Mouse (Mus musculus): ENCODE results near the gene Flvcr2. TPM values are rescaled to one million over a fixed set of nuclear protein-coding genes. Genes with fewer than 3 reads are reported as not detected.

Gene Flvcr2
- polyA plus RNA-seq, 1 experiment from 2014 or later: 6.5 TPM

DNA sequence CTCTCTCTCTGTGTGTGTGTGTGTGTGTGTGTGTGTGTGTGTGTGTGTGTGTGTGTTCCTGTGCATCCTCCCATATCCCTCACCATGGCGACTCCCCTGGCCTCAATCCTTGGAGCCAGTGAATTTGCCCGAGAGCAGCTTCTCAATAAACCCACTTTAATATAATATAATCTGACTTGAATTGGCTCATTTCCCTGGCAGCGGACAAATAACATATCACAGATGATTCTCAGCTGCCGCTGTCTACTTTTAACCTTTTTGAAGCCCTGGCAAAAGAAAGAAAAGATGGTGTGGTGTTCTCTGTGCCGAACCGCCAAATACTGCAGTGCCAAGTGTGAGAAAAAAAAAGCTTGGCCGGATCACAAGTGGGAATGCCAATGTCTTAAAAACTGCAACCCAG is 18.2 kb upstream of the Flvcr2 start:
- Histone ChIP-seq H3K36me3 (ENCODE audit: control insufficient read depth, insufficient read depth, low read length) (no peaks in the 10 kb centered on the region), H3K9ac (ENCODE audit: low read length) (no peak overlapping the region), H3K4me3 (ENCODE audit: low read length) (no peak overlapping the region), H3K4me2 (ENCODE audit: low read depth, low read length) (no peak overlapping the region), H3K27ac (ENCODE audit: low read length) (no peak overlapping the region), H3K27me3 (ENCODE audit: control insufficient read depth, insufficient read depth, low read depth, low read length) (no peaks in the 10 kb centered on the region), H3K9me3 (ENCODE audit: control insufficient read depth, low read length) (no peaks in the 10 kb centered on the region), H3K4me1 (replicated peaks; ENCODE audit: control insufficient read depth, insufficient read depth, low read length) (peaks cover 2% of the 10 kb centered on the region)
- 48% methylated on average over 7 of the region's 7 CpGs for WGBS
- ATAC-seq (ENCODE audit: low read depth): peak; percentile 36; the same call in 1 of the 2 replicates

- Histone ChIP-seq H3K36me3 (ENCODE audit: control insufficient read depth, insufficient read depth, low read length) (no peaks in the 10 kb centered on the region), H3K9me3 (ENCODE audit: control insufficient read depth, low read length) (no peaks in the 10 kb centered on the region), H3K4me2 (ENCODE audit: low read depth, low read length) (no peak overlapping the region), H3K27ac (ENCODE audit: low read length) (no peak overlapping the region), H3K4me1 (replicated peaks; ENCODE audit: control insufficient read depth, insufficient read depth, low read length) (peaks cover 2% of the 10 kb centered on the region), H3K27me3 (ENCODE audit: control insufficient read depth, insufficient read depth, low read depth, low read length) (no peaks in the 10 kb centered on the region), H3K9ac (ENCODE audit: low read length) (no peak overlapping the region), H3K4me3 (ENCODE audit: low read length) (no peak overlapping the region)
- peak; percentile 56 for ATAC-seq (ENCODE audit: low read depth)
- 29% methylated on average over 17 of the region's 17 CpGs for WGBS
Observed at GRCm38 (mm10) chr12:85729022-85729944, 17.1 kb upstream of the Flvcr2 start.

- H3K9me3 ChIP-seq (ENCODE audit: control insufficient read depth, low read length): no peaks in the 10 kb centered on the region
- H3K4me1 ChIP-seq (replicated peaks; ENCODE audit: control insufficient read depth, insufficient read depth, low read length): peaks cover 2% of the 10 kb centered on the region
- H3K36me3 ChIP-seq (ENCODE audit: control insufficient read depth, insufficient read depth, low read length): no peaks in the 10 kb centered on the region
- no peak overlapping the region for H3K27ac ChIP-seq (ENCODE audit: low read length)
- no peak; the same call in 1 of the 2 replicates for ATAC-seq (ENCODE audit: low read depth)
- no peak overlapping the region for H3K4me2 ChIP-seq (ENCODE audit: low read depth, low read length)
- H3K27me3 ChIP-seq (ENCODE audit: control insufficient read depth, insufficient read depth, low read depth, low read length): no peaks in the 10 kb centered on the region
- WGBS: 54% methylated on average over 6 of the region's 6 CpGs
- no peak overlapping the region for H3K4me3 ChIP-seq (ENCODE audit: low read length)
- no peak overlapping the region for H3K9ac ChIP-seq (ENCODE audit: low read length)
Observed at GRCm38 (mm10) chr12:85729945-85730290, 16.4 kb upstream of the Flvcr2 start.

DNA sequence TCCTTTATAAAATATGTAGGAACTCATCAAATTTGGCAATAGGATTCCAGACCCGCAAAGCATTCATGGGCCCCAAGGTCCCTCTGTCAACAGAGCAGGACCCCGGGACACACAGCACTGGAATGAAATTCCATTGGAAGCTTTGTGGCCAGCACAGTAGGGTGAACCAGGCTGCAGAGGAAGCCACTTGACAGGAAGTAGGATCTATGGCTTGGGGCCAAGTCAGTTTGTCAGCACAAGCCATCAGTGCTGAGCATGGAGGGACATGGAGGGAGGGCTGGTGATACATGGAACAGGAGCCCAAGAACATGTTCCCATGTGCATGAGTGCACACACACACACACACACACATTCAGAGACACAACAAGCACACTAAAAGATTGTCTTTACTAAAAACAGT is 10.1 kb upstream of the Flvcr2 start:
- Histone ChIP-seq H3K4me1 (replicated peaks; ENCODE audit: control insufficient read depth, insufficient read depth, low read length) (no peaks in the 10 kb centered on the region), H3K36me3 (ENCODE audit: control insufficient read depth, insufficient read depth, low read length) (no peaks in the 10 kb centered on the region), H3K9me3 (ENCODE audit: control insufficient read depth, low read length) (no peaks in the 10 kb centered on the region), H3K27me3 (ENCODE audit: control insufficient read depth, insufficient read depth, low read depth, low read length) (no peaks in the 10 kb centered on the region), H3K27ac (ENCODE audit: low read length) (no peak overlapping the region), H3K4me3 (ENCODE audit: low read length) (no peak overlapping the region), H3K9ac (ENCODE audit: low read length) (no peak overlapping the region), H3K4me2 (ENCODE audit: low read depth, low read length) (no peak overlapping the region)
- 56% methylated on average over 2 of the region's 2 CpGs for WGBS
- no peak; the same call in 1 of the 2 replicates for ATAC-seq (ENCODE audit: low read depth)

DNA sequence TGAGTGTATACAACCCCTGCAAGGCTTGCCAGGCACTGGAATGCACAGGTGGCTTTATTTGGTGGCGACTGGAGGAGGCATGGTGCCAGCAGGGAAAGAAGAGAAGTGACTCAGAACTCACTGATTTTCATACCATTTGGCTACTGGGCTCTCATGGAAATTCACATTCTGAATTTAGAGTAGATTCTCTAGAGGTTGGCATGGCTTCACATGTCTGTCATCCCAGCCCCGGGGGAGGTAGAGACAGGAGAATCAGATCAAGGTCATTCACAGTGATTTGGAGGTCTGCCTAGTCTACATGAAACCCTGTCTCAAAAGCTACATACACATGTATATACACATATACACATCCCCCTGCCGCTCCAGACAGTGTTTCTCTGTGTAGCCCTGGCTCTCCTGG is 9.4 kb upstream of the Flvcr2 start:
- no peaks in the 10 kb centered on the region for H3K9me3 ChIP-seq (ENCODE audit: control insufficient read depth, low read length)
- H3K9ac ChIP-seq (ENCODE audit: low read length): no peak overlapping the region
- no peak overlapping the region for H3K27ac ChIP-seq (ENCODE audit: low read length)
- H3K27me3 ChIP-seq (ENCODE audit: control insufficient read depth, insufficient read depth, low read depth, low read length): no peaks in the 10 kb centered on the region
- no peak overlapping the region for H3K4me3 ChIP-seq (ENCODE audit: low read length)
- no peaks in the 10 kb centered on the region for H3K4me1 ChIP-seq (replicated peaks; ENCODE audit: control insufficient read depth, insufficient read depth, low read length)
- 87% methylated on average over 3 of the region's 3 CpGs for WGBS
- no peak overlapping the region for H3K4me2 ChIP-seq (ENCODE audit: low read depth, low read length)
- no peaks in the 10 kb centered on the region for H3K36me3 ChIP-seq (ENCODE audit: control insufficient read depth, insufficient read depth, low read length)
- ATAC-seq (ENCODE audit: low read depth): no peak

DNA sequence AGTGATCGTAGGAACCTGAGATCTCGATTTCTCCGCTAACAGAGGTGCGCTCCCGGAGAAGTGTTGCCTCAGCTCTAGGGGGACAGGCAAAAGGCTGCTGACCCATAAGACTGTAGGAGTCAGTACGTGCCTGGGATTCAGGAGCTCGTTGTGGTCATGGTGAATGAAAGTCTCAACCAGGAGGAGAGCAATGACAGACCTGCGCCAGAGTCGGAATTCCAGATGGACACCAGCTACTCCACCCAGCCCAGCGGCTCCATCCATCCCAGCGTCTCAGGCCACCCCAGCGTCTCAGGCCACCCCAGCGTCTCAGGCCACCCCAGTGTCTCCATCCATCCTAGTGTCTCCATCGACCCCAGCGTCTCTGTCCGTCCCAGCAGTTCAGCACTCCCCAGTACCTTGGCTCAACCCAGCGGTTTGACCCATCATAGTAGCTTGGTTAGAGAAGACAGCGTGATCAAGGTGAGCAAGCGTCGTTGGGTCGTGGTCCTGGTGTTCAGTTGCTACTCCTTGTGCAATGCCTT is 419 bp downstream of the Flvcr2 start:
- no peaks in the 10 kb centered on the region for H3K36me3 ChIP-seq (ENCODE audit: control insufficient read depth, insufficient read depth, low read length)
- 14% methylated on average over 21 of the region's 21 CpGs for WGBS
- peak overlapping the region; percentile 84 for H3K4me2 ChIP-seq (ENCODE audit: low read depth, low read length)
- H3K27ac ChIP-seq (ENCODE audit: low read length): no peak overlapping the region
- peaks cover 9% of the 10 kb centered on the region for H3K4me1 ChIP-seq (replicated peaks; ENCODE audit: control insufficient read depth, insufficient read depth, low read length)
- peaks cover 5% of the 10 kb centered on the region; the same call in 1 of the 2 replicates for H3K27me3 ChIP-seq (ENCODE audit: control insufficient read depth, insufficient read depth, low read depth, low read length)
- peak overlapping the region; percentile 65 for H3K9ac ChIP-seq (ENCODE audit: low read length)
- no peaks in the 10 kb centered on the region for H3K9me3 ChIP-seq (ENCODE audit: control insufficient read depth, low read length)
- peak overlapping the region; percentile 54 for H3K4me3 ChIP-seq (ENCODE audit: low read length)
- peak; percentile 39 for ATAC-seq (ENCODE audit: low read depth)

DNA sequence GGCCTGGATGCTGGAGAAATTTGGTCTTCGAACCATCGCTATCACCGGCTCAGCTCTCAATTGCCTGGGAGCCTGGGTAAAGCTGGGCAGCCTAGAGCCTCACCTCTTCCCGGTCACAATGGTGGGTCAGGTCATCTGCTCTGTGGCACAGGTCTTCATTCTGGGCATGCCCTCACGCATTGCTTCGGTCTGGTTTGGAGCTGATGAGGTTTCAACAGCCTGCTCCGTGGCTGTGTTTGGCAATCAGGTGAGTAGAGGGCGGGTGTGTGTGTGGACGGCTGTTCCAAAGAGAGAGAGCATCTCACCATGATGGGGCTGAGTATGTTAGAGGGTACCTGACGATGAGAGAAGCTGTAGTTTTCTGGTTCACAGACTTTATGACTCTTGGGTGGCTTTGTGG is 1.0 kb downstream of the Flvcr2 start:
- Histone ChIP-seq H3K27ac (ENCODE audit: low read length) (no peak overlapping the region), H3K9me3 (ENCODE audit: control insufficient read depth, low read length) (no peaks in the 10 kb centered on the region), H3K36me3 (ENCODE audit: control insufficient read depth, insufficient read depth, low read length) (no peaks in the 10 kb centered on the region), H3K9ac (ENCODE audit: low read length) (no peak overlapping the region; the same call in 1 of the 2 replicates), H3K27me3 (ENCODE audit: control insufficient read depth, insufficient read depth, low read depth, low read length) (peaks cover 5% of the 10 kb centered on the region; the same call in 1 of the 2 replicates), H3K4me1 (replicated peaks; ENCODE audit: control insufficient read depth, insufficient read depth, low read length) (peaks cover 9% of the 10 kb centered on the region), H3K4me2 (ENCODE audit: low read depth, low read length) (peak overlapping the region; percentile 84), H3K4me3 (ENCODE audit: low read length) (peak overlapping the region; percentile 54)
- ATAC-seq (ENCODE audit: low read depth): no peak
- WGBS: 80% methylated on average over 10 of the region's 10 CpGs

GRCm38 (mm10) chr12:85749861-85750260 is 3.5 kb downstream of the Flvcr2 start:
- Histone ChIP-seq H3K9me3 (ENCODE audit: control insufficient read depth, low read length) (no peaks in the 10 kb centered on the region), H3K36me3 (ENCODE audit: control insufficient read depth, insufficient read depth, low read length) (no peaks in the 10 kb centered on the region), H3K4me1 (replicated peaks; ENCODE audit: control insufficient read depth, insufficient read depth, low read length) (peaks cover 9% of the 10 kb centered on the region), H3K4me2 (ENCODE audit: low read depth, low read length) (no peak overlapping the region), H3K4me3 (ENCODE audit: low read length) (no peak overlapping the region), H3K27me3 (ENCODE audit: control insufficient read depth, insufficient read depth, low read depth, low read length) (peaks cover 5% of the 10 kb centered on the region; the same call in 1 of the 2 replicates), H3K27ac (ENCODE audit: low read length) (no peak overlapping the region), H3K9ac (ENCODE audit: low read length) (no peak overlapping the region)
- 87% methylated on average over 9 of the region's 9 CpGs for WGBS
- ATAC-seq (ENCODE audit: low read depth): no peak

GRCm38 (mm10) chr12:85752116-85752515 is 5.8 kb downstream of the Flvcr2 start:
- no peak overlapping the region for H3K4me3 ChIP-seq (ENCODE audit: low read length)
- peaks cover 3% of the 10 kb centered on the region for H3K4me1 ChIP-seq (replicated peaks; ENCODE audit: control insufficient read depth, insufficient read depth, low read length)
- ATAC-seq (ENCODE audit: low read depth): no peak
- H3K27me3 ChIP-seq (ENCODE audit: control insufficient read depth, insufficient read depth, low read depth, low read length): peaks cover 3% of the 10 kb centered on the region; the same call in 1 of the 2 replicates
- no peaks in the 10 kb centered on the region for H3K36me3 ChIP-seq (ENCODE audit: control insufficient read depth, insufficient read depth, low read length)
- H3K9ac ChIP-seq (ENCODE audit: low read length): no peak overlapping the region
- no peak overlapping the region for H3K27ac ChIP-seq (ENCODE audit: low read length)
- WGBS: 86% methylated on average over 6 of the region's 6 CpGs
- H3K9me3 ChIP-seq (ENCODE audit: control insufficient read depth, low read length): no peaks in the 10 kb centered on the region
- no peak overlapping the region for H3K4me2 ChIP-seq (ENCODE audit: low read depth, low read length)

All from lung, embryonic 16.5 days (tissue).